Mouse (Mus musculus): Measurements from ENCODE around the gene Ecm2. TPM values are rescaled to one million over a fixed set of nuclear protein-coding genes. Genes with fewer than 3 reads are reported as not detected.

Gene Ecm2
- 1.8 and 2.1 TPM in 2 replicates for polyA plus RNA-seq (2015; fragmentation: Nextera tagmentation; extraction: Ambion mirVana)

- Histone ChIP-seq H3K4me2 (replicated peaks) (no peak within 1 kb of the TSS), H3K9ac (replicated peaks) (no peak within 1 kb of the TSS), H3K4me1 (replicated peaks) (peaks cover 7% of the 10 kb centered on the region), H3K36me3 (no peaks in the 10 kb centered on the region), H3K27ac (no peak within 1 kb of the TSS), H3K9me3 (no peaks in the 10 kb centered on the region), H3K4me3 (replicated peaks) (no peak within 1 kb of the TSS), H3K27me3 (no peaks in the 10 kb centered on the region)
- 28% methylated on average over 4 of the region's 4 CpGs for WGBS
- ATAC-seq = no peak
These were observed at the start of gene Ecm2 for GRCm38 (mm10) chr13:49504510-49504909. Gene Ecm2 (plus strand): TSS chr13:49504810.

- Histone ChIP-seq H3K27ac (no peak overlapping the region), H3K4me2 (replicated peaks) (no peak overlapping the region), H3K27me3 (no peaks in the 10 kb centered on the region), H3K4me1 (replicated peaks) (no peaks in the 10 kb centered on the region), H3K9me3 (no peaks in the 10 kb centered on the region), H3K36me3 (peaks cover 71% of the 10 kb centered on the region), H3K4me3 (replicated peaks) (no peak overlapping the region), H3K9ac (replicated peaks) (no peak overlapping the region)
- WGBS = 93% methylated on average over 4 of the region's 4 CpGs
- ATAC-seq = no peak
These were observed 44.3 kb upstream of the Ecm2 start for GRCm38 (mm10) chr13:49460276-49460675.

DNA sequence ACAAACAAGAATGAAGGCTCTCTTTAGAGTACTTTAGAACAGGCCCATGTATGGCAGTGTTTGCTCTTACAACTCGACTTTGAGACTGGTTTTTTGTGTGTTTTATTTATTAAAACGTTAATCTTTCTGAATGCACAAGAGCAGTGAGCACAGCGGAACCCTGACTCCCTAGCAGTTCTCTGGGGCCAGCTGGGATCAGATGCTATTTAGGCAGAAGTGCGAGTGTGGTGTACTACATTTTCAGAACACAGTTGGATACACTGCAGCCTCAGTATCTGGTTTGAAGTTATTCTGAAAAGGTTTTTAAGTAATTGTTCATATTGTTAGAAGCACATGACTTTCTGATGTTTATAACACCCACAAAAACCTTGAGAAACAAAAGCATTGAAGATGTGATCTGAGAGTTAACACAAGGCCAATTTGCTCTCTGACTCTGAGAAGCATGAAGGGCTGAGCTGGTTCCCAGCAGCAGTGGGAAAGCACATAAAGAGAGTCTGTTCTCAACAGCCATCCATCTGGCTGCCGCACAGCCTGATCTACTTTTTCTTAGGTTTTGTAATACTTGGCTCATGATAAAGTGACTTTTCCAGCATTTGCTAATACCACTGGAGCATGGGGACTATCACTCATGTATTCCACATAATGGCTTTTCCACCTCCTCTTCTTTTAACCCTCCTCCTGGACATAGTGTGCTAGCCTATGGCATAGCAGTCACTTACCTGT is 43.8 kb upstream of the Ecm2 start:
- no peaks in the 10 kb centered on the region for H3K27me3 ChIP-seq
- 88% methylated on average over 5 of the region's 5 CpGs for WGBS
- H3K9me3 ChIP-seq = no peaks in the 10 kb centered on the region
- no peak overlapping the region for H3K9ac ChIP-seq (replicated peaks)
- peaks cover 73% of the 10 kb centered on the region for H3K36me3 ChIP-seq
- H3K4me2 ChIP-seq (replicated peaks) = no peak overlapping the region
- no peak overlapping the region for H3K4me3 ChIP-seq (replicated peaks)
- no peak for ATAC-seq
- no peaks in the 10 kb centered on the region for H3K4me1 ChIP-seq (replicated peaks)
- H3K27ac ChIP-seq = no peak overlapping the region

GRCm38 (mm10) chr13:49461458-49462132 is 43.0 kb upstream of the Ecm2 start:
- no peaks in the 10 kb centered on the region for H3K27me3 ChIP-seq
- H3K9ac ChIP-seq (replicated peaks) = no peak overlapping the region
- H3K9me3 ChIP-seq = no peaks in the 10 kb centered on the region
- ATAC-seq = no peak
- no peak overlapping the region for H3K27ac ChIP-seq
- H3K36me3 ChIP-seq = peaks cover 74% of the 10 kb centered on the region
- H3K4me3 ChIP-seq (replicated peaks) = no peak overlapping the region
- no peaks in the 10 kb centered on the region for H3K4me1 ChIP-seq (replicated peaks)
- no peak overlapping the region for H3K4me2 ChIP-seq (replicated peaks)
- WGBS = 86% methylated on average over 15 of the region's 15 CpGs

DNA sequence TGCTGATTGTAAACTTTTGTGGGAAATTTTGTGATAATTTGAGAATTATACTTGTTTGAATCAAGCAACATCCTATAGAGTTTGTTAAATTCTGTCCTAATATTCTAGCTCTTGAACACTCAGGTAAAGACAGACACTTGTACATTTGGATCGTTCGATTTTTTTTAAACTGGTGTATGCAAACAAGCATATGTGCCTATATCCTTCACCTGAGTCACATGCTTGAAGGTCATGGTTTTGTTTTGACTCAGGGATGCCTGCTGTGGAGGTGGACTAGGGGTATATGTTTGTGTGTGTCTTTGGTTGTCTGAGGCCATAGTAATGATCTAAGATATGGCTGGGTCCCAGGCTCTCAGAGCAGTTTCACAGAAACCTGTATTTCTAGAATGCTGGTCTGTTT is 41.7 kb upstream of the Ecm2 start:
- Histone ChIP-seq H3K4me3 (replicated peaks) (no peak overlapping the region), H3K9me3 (no peaks in the 10 kb centered on the region), H3K27ac (no peak overlapping the region), H3K27me3 (no peaks in the 10 kb centered on the region), H3K4me2 (replicated peaks) (no peak overlapping the region), H3K36me3 (peaks cover 74% of the 10 kb centered on the region), H3K9ac (replicated peaks) (no peak overlapping the region), H3K4me1 (replicated peaks) (no peaks in the 10 kb centered on the region)
- 97% methylated on average over 2 of the region's 2 CpGs for WGBS
- no peak for ATAC-seq

- Histone ChIP-seq H3K4me2 (replicated peaks) (no peak overlapping the region), H3K4me3 (replicated peaks) (no peak overlapping the region), H3K27me3 (no peaks in the 10 kb centered on the region), H3K9ac (replicated peaks) (no peak overlapping the region), H3K4me1 (replicated peaks) (no peaks in the 10 kb centered on the region), H3K27ac (no peak overlapping the region), H3K36me3 (peaks cover 47% of the 10 kb centered on the region), H3K9me3 (no peaks in the 10 kb centered on the region)
- no peak for ATAC-seq
- whole genome bisulfite sequencing = 91% methylated on average over 4 of the region's 4 CpGs
These were observed 38.7 kb upstream of the Ecm2 start for GRCm38 (mm10) chr13:49465875-49466274.

DNA sequence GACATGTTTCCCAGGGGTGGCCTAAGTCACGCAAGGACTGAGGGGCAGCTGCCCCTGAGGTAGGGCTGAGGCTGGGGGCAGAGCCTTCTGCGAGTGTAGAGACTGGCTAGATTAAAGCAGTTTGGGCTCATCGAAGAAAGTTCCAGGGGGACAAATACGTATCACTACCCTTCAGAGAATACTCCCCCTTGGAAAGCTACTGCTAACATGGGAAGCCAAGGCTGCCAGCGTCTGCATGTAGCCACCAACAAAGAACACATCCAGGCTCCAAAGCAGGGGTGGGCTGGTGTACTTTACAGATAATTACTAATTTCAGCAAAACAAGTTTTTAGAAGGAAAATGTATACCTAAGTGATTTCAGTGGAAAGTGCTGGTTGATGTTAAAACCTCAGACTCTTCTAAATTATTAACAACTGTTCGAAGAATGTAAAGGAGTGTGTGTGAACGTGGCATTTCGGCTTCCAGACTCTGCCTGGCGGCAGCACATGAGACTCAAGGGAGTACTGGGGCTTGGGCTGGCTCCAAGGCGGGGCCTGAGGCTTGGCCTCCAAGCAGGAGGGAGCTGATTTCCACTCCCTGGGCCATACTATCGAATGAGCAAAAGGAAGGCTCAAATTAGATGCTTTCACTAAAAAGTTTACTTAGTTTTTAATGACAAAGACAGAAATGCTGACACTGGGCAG is 38.1 kb upstream of the Ecm2 start:
- H3K27me3 ChIP-seq = no peaks in the 10 kb centered on the region

GRCm38 (mm10) chr13:49467585-49467984 is 37.0 kb upstream of the Ecm2 start:
- Histone ChIP-seq H3K9ac (replicated peaks) (no peak overlapping the region), H3K4me2 (replicated peaks) (no peak overlapping the region), H3K9me3 (no peaks in the 10 kb centered on the region), H3K36me3 (peaks cover 30% of the 10 kb centered on the region), H3K27me3 (no peaks in the 10 kb centered on the region), H3K27ac (no peak overlapping the region), H3K4me1 (replicated peaks) (no peaks in the 10 kb centered on the region), H3K4me3 (replicated peaks) (no peak overlapping the region)
- no peak for ATAC-seq
- 85% methylated on average over 2 of the region's 2 CpGs for WGBS

More for the DNA sequence above, 38.1 kb upstream of the Ecm2 start:
- Histone ChIP-seq H3K4me2 (replicated peaks) (no peak overlapping the region), H3K27ac (no peak overlapping the region), H3K9me3 (no peaks in the 10 kb centered on the region), H3K4me3 (replicated peaks) (no peak overlapping the region), H3K36me3 (peaks cover 40% of the 10 kb centered on the region), H3K9ac (replicated peaks) (no peak overlapping the region), H3K4me1 (replicated peaks) (no peaks in the 10 kb centered on the region)
- ATAC-seq = no peak
- WGBS = 87% methylated on average over 11 of the region's 11 CpGs

DNA sequence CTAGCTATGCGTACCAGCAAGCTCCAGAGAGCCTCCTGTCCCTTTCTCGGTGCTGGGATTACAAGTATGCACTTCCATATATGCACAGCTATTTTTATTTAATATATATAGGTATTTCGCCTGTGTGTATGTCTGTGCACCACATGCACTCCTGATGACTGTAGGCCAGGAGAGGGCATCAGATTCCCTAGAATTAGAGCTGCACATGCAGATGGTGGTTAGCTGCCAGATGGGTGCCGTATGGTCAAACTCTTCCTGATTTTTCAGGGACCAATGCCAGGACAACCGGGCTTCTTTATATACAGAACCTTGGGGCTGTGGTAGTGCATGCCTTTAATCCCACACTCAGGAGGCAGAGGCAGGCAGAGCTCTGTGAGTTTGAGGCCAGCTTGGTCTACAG is 35.6 kb upstream of the Ecm2 start:
- no peaks in the 10 kb centered on the region for H3K9me3 ChIP-seq
- ATAC-seq = no peak
- H3K4me2 ChIP-seq (replicated peaks) = no peak overlapping the region
- peaks cover 20% of the 10 kb centered on the region for H3K36me3 ChIP-seq
- no peaks in the 10 kb centered on the region for H3K4me1 ChIP-seq (replicated peaks)
- 93% methylated on average over 5 of the region's 5 CpGs for WGBS
- H3K27ac ChIP-seq = no peak overlapping the region
- H3K9ac ChIP-seq (replicated peaks) = no peak overlapping the region
- no peaks in the 10 kb centered on the region for H3K27me3 ChIP-seq
- H3K4me3 ChIP-seq (replicated peaks) = no peak overlapping the region

DNA sequence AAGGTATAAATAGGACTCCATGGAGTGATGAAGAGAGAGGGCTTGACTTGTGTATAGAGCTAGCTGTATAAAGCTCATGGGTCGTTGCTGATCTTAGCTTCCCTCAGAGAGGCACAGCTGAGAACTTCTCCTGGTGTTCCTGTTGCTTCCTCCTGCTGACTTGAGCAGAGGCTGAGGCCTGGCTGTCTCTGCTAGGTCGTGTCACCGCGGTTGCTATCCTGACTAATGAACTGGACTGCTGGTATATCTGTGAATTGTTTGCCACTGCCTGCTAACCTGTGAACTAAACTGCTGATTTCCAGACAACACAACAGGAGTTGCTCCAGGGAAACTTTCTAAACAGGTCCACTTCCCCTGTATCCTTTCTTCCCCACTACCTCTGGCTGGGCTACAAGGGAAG is 34.3 kb upstream of the Ecm2 start:
- H3K9me3 ChIP-seq = no peaks in the 10 kb centered on the region
- H3K4me2 ChIP-seq (replicated peaks) = no peak overlapping the region
- no peak for ATAC-seq

DNA sequence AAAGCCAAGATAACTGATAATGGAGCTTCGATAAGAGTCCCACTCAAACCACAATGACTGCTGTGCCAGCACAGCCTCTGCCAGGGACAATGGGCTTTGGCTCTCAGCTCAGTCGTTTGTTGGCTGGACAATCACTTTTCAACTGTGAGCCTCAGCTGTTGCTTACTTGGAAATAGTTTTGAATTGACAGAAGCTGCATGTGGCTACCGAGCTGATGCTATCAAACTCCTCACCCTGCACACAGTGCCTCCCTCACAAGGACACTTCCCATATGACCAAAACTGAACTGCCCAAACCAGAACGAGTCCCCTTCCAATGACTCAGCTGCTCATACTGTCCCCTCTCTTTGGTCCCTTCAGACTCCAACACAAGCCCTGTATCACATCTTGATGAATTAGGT is 33.8 kb upstream of the Ecm2 start:
- peaks cover 2% of the 10 kb centered on the region; the same call in 1 of the 2 replicates for H3K36me3 ChIP-seq
- H3K27ac ChIP-seq = no peak overlapping the region
- WGBS = 80% methylated on average over 4 of the region's 4 CpGs
- H3K4me2 ChIP-seq (replicated peaks) = no peak overlapping the region
- no peaks in the 10 kb centered on the region for H3K4me1 ChIP-seq (replicated peaks)
- H3K9me3 ChIP-seq = no peaks in the 10 kb centered on the region
- H3K9ac ChIP-seq (replicated peaks) = no peak overlapping the region
- no peak overlapping the region for H3K4me3 ChIP-seq (replicated peaks)
- ATAC-seq = no peak
- H3K27me3 ChIP-seq = no peaks in the 10 kb centered on the region

More for the DNA sequence above, 34.3 kb upstream of the Ecm2 start:
- no peaks in the 10 kb centered on the region for H3K4me1 ChIP-seq (replicated peaks)
- H3K27ac ChIP-seq = no peak overlapping the region
- H3K4me3 ChIP-seq (replicated peaks) = no peak overlapping the region
- WGBS = 90% methylated on average over 4 of the region's 4 CpGs
- H3K36me3 ChIP-seq = peaks cover 6% of the 10 kb centered on the region
- no peaks in the 10 kb centered on the region for H3K27me3 ChIP-seq
- H3K9ac ChIP-seq (replicated peaks) = no peak overlapping the region

GRCm38 (mm10) chr13:49471981-49472675 is 32.5 kb upstream of the Ecm2 start:
- WGBS = 67% methylated on average over 4 of the region's 4 CpGs
- ATAC-seq = no peak
- no peak overlapping the region for H3K4me3 ChIP-seq (replicated peaks)

More at GRCm38 (mm10) chr13:49471981-49472675, 32.5 kb upstream of the Ecm2 start:
- Histone ChIP-seq H3K36me3 (no peaks in the 10 kb centered on the region), H3K4me1 (replicated peaks) (no peaks in the 10 kb centered on the region), H3K27me3 (no peaks in the 10 kb centered on the region), H3K9ac (replicated peaks) (no peak overlapping the region), H3K27ac (no peak overlapping the region), H3K4me2 (replicated peaks) (no peak overlapping the region), H3K9me3 (no peaks in the 10 kb centered on the region)

Measured in midbrain, embryonic 13.5 days (tissue).